Mouse (Mus musculus): ENCODE measurements around the gene Hpcal1. TPM values are rescaled to one million over a fixed set of nuclear protein-coding genes. Genes with fewer than 3 reads are reported as not detected.

Gene Hpcal1
- polyA plus RNA-seq (2015; fragmentation: Nextera tagmentation; extraction: Ambion mirVana): 48.7 and 50.3 TPM in 2 replicates

DNA sequence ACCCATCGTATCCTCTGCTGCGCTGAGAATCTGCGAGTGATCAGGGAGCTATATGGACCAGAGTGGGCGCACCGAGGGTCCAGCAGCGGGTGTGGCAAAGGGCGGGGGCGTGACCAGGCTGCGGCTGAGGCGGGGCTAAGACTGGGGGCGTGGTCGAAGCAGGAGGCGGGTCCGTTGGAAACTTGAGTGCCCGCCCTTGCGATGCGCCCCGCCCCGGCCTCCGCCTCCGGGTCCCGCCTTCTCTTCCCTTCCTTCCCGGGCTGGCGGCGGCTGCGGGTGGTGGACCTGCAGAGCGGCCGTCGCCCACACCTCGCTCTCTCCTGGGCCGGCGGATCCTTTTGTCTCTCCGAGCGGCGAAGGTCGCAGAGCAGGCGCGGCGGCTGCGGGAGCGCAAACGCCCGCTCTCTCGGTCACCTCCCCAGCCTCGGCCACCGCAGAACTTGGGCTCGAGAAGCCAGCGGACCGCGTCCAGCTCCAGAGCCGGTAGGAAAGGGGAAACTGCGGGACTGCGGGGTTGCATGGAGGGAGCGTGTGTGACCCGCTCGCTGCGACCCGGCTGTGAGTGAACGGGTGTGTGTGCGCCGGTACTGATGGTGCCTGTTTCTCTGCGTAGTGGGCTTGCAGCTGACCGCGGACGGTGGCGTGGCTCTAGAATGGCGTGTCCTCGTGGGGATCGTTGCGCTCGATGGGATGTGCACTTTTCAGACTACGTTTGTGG lies at the start of gene Hpcal1:
Hpcal1 (plus strand) TSS at position 293 of the 718 bp plus-strand sequence.
- no peaks in the 10 kb centered on the region for H3K9me3 ChIP-seq (ENCODE audit: control insufficient read depth, low read length)
- peak within 1 kb of the TSS; percentile 83 for H3K9ac ChIP-seq (ENCODE audit: low read depth, low read length)
- peak within 1 kb of the TSS; percentile 95 for H3K4me2 ChIP-seq (ENCODE audit: low read depth, low read length)
- peak; percentile 91 for ATAC-seq
- H3K27me3 ChIP-seq (replicated peaks; ENCODE audit: control insufficient read depth, insufficient read depth, low read length): no peaks in the 10 kb centered on the region
- peak within 1 kb of the TSS; percentile 74 for H3K27ac ChIP-seq (ENCODE audit: low read length)
- no peaks in the 10 kb centered on the region for H3K36me3 ChIP-seq (ENCODE audit: control insufficient read depth, insufficient read depth, low read length)
- peak within 1 kb of the TSS; percentile 84 for H3K4me3 ChIP-seq (ENCODE audit: low read length)
- H3K4me1 ChIP-seq (ENCODE audit: control insufficient read depth, insufficient read depth, low read length): peaks cover 33% of the 10 kb centered on the region
- WGBS: under 1% methylated on average over 70 of the region's 72 CpGs

DNA sequence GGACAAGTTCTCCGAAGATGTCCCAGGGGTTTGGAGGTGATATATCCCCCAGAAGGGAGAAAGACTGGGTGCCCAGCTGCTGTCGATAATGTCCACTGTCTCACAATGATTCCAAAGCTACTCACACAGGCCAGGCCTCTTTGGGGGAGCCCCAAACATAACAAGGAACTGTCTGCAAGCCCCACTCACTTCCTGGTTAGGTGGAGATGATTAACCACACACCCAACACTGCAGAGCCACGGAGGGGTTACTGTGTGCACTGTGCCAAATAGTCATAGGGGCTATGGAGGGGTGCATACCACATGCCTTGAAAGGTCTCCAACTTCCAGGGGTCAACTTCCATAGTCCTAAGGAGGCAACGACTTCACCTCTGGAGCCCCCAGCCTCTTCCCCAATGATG lies 49.4 kb upstream of the Hpcal1 start:
- WGBS: 76% methylated on average over 4 of the region's 4 CpGs
- H3K36me3 ChIP-seq (ENCODE audit: control insufficient read depth, insufficient read depth, low read length): no peaks in the 10 kb centered on the region
- no peak overlapping the region for H3K27ac ChIP-seq (ENCODE audit: low read length)
- no peak overlapping the region for H3K4me2 ChIP-seq (ENCODE audit: low read depth, low read length)
- H3K27me3 ChIP-seq (replicated peaks; ENCODE audit: control insufficient read depth, insufficient read depth, low read length): no peaks in the 10 kb centered on the region
- H3K9me3 ChIP-seq (ENCODE audit: control insufficient read depth, low read length): no peaks in the 10 kb centered on the region
- H3K9ac ChIP-seq (ENCODE audit: low read depth, low read length): no peak overlapping the region
- no peaks in the 10 kb centered on the region for H3K4me1 ChIP-seq (ENCODE audit: control insufficient read depth, insufficient read depth, low read length)
- peak; percentile 49; the same call in 1 of the 2 replicates for ATAC-seq
- H3K4me3 ChIP-seq (ENCODE audit: low read length): no peak overlapping the region

DNA sequence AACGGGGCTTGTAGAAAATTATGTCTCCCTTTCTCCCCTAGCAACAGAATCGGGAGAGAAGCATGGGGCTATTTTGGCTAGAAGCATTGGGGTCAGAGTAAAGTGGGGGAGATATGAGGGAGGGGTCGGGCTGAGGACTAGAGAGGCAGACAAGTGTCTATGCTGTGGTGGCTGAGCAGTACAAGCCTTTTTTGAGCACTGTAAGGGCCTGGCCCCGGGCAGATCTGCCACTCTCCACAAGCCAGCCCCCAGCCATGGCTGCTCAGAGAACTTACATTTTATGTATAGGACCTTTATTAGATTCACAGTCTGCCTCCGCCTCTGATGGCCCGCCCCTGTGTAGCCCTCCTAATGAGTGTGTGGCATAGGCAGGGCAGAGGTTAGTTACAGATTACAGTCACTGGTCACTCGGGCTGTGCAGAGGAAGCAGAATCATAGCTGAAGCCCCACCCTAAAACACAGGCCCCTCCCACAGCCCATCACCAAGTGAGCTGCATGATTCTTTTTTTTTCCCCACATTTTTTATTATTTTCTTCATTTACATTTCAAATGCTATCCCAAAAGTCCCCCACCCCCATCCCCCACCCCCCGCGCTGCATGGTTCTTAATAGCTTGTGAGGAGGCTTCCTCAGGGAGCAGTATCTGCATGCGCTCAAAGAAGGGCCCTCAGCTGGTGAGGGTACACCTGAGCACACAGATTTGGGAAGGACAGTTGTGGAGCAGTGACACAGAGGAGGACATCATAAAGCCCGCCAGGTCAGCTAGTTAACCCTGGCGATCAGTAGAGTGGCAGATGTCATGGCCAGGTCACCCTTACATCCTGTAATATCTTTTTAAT lies 46.1 kb upstream of the Hpcal1 start:
- no peak for ATAC-seq
- WGBS: 69% methylated on average over 12 of the region's 12 CpGs

DNA sequence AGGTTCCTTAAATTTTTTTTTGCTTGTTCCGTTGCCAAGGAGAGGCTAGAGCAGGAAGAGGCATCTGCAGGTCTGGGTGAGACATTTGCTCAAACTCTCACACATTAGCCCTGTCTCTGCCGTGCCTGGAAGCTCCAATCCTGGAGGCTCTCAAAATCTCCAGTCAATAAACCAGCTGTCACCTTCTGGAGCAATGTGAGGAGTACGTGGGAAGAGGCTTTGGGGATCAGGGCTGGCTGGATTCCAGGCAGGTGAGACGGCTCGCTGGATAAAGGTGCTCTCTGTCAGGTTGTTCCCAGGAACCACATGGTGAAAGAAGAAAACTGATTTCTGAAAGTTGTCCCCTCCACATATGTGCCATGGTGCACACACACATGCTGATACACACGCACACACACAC lies 44.2 kb upstream of the Hpcal1 start:
- H3K27ac ChIP-seq (ENCODE audit: low read length): no peak overlapping the region

More for the DNA sequence above, 46.1 kb upstream of the Hpcal1 start:
- no peaks in the 10 kb centered on the region for H3K4me1 ChIP-seq (ENCODE audit: control insufficient read depth, insufficient read depth, low read length)
- H3K36me3 ChIP-seq (ENCODE audit: control insufficient read depth, insufficient read depth, low read length): no peaks in the 10 kb centered on the region
- H3K4me3 ChIP-seq (ENCODE audit: low read length): no peak overlapping the region
- H3K9ac ChIP-seq (ENCODE audit: low read depth, low read length): no peak overlapping the region
- H3K9me3 ChIP-seq (ENCODE audit: control insufficient read depth, low read length): no peaks in the 10 kb centered on the region
- no peaks in the 10 kb centered on the region for H3K27me3 ChIP-seq (replicated peaks; ENCODE audit: control insufficient read depth, insufficient read depth, low read length)
- no peak overlapping the region for H3K4me2 ChIP-seq (ENCODE audit: low read depth, low read length)
- H3K27ac ChIP-seq (ENCODE audit: low read length): no peak overlapping the region

DNA sequence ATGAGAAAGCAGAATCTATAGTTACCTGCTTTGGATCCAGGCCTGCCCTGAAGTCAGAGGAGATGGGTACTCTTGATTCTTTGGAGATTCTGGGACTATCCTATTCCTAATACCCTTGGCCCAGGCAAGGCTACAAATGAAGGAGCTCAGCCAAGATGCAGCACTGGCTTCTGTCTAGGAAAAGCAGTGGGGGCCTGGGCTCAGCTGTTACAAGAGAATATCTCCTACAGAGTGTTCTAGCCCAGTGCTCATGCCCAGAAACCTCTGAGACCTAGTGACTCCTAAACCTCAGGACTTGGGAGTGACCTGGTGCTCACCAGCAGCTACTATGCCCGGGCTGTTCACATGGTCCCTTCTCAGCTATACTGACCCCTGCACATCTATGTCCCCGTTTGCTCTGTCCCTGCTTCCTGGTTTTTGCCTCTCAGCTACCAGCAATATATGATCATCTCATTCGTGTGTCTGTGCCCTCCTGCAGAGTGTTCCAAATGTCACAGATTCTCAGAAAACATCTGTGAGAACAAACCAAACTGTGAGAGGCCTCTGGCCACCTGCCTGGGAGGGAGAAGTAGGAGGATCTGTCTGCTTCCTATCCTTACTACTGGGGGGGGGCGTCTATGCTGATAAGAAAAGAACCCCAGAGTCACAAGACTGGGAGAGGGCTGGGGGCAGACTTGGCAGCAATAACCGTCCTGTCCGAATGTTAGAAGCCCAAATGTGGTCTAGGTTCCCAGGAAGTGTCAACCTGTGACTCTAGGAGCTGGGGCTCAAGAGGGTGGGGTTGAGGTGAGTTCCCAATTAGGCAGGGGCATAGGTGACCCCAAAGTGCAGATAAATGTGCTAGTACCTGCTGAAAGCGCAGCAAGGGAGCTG lies 39.2 kb upstream of the Hpcal1 start:
- Histone ChIP-seq H3K4me3 (ENCODE audit: low read length) (no peak overlapping the region), H3K4me2 (ENCODE audit: low read depth, low read length) (no peak overlapping the region), H3K4me1 (ENCODE audit: control insufficient read depth, insufficient read depth, low read length) (no peaks in the 10 kb centered on the region), H3K9ac (ENCODE audit: low read depth, low read length) (no peak overlapping the region), H3K27me3 (replicated peaks; ENCODE audit: control insufficient read depth, insufficient read depth, low read length) (no peaks in the 10 kb centered on the region), H3K36me3 (ENCODE audit: control insufficient read depth, insufficient read depth, low read length) (no peaks in the 10 kb centered on the region), H3K27ac (ENCODE audit: low read length) (no peak overlapping the region), H3K9me3 (ENCODE audit: control insufficient read depth, low read length) (no peaks in the 10 kb centered on the region)
- no peak for ATAC-seq
- WGBS: 71% methylated on average over 7 of the region's 7 CpGs

More for the DNA sequence above, 44.2 kb upstream of the Hpcal1 start:
- no peaks in the 10 kb centered on the region for H3K9me3 ChIP-seq (ENCODE audit: control insufficient read depth, low read length)
- no peaks in the 10 kb centered on the region for H3K4me1 ChIP-seq (ENCODE audit: control insufficient read depth, insufficient read depth, low read length)
- no peak for ATAC-seq
- no peak overlapping the region for H3K9ac ChIP-seq (ENCODE audit: low read depth, low read length)
- no peaks in the 10 kb centered on the region for H3K27me3 ChIP-seq (replicated peaks; ENCODE audit: control insufficient read depth, insufficient read depth, low read length)
- H3K4me2 ChIP-seq (ENCODE audit: low read depth, low read length): no peak overlapping the region
- H3K4me3 ChIP-seq (ENCODE audit: low read length): no peak overlapping the region
- no peaks in the 10 kb centered on the region for H3K36me3 ChIP-seq (ENCODE audit: control insufficient read depth, insufficient read depth, low read length)
- 51% methylated on average over 6 of the region's 6 CpGs for WGBS

DNA sequence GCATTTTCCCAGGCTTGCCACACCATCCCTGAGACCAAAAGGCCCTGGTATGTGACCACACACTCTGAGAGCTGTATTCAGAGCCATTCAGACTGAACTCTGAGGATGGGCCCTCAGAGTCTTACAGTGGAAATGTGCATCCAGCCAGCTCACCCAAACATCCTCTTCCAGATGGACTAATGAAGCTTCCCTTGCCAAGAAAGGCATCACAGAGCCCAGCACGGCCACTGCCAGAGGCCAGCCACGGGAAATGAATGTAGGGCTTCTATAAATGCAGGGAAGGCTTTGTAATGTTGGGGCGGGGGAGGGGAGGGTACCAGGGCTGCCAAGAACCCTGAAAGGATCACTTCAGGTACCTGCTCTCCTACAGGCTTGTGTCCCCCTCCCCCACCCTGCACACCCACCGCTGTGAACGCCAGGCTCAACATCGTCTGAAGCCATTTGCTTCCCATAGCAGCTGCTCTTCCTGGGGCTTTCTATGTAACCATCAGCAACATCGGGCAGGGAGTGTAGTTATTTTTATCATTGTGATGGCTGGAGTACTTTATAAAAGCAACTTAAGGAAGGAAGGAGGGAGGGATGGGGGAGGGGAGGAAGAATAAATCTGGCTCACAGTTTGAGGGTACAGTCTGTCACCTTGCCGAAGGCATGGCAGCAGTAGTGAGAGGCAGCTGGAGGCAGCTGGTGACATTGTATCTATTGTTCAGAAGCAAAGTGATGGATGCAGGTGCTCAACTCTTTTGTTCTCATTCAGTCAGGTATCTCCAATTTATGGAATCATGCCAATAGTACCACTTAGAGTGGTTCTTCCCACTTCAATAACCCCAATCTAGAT lies 38.2 kb upstream of the Hpcal1 start:
- Histone ChIP-seq H3K4me2 (ENCODE audit: low read depth, low read length) (no peak overlapping the region), H3K4me1 (ENCODE audit: control insufficient read depth, insufficient read depth, low read length) (no peaks in the 10 kb centered on the region), H3K36me3 (ENCODE audit: control insufficient read depth, insufficient read depth, low read length) (no peaks in the 10 kb centered on the region), H3K9ac (ENCODE audit: low read depth, low read length) (no peak overlapping the region), H3K27ac (ENCODE audit: low read length) (no peak overlapping the region), H3K4me3 (ENCODE audit: low read length) (no peak overlapping the region), H3K9me3 (ENCODE audit: control insufficient read depth, low read length) (no peaks in the 10 kb centered on the region), H3K27me3 (replicated peaks; ENCODE audit: control insufficient read depth, insufficient read depth, low read length) (no peaks in the 10 kb centered on the region)
- 60% methylated on average over 8 of the region's 8 CpGs for WGBS
- ATAC-seq: no peak

DNA sequence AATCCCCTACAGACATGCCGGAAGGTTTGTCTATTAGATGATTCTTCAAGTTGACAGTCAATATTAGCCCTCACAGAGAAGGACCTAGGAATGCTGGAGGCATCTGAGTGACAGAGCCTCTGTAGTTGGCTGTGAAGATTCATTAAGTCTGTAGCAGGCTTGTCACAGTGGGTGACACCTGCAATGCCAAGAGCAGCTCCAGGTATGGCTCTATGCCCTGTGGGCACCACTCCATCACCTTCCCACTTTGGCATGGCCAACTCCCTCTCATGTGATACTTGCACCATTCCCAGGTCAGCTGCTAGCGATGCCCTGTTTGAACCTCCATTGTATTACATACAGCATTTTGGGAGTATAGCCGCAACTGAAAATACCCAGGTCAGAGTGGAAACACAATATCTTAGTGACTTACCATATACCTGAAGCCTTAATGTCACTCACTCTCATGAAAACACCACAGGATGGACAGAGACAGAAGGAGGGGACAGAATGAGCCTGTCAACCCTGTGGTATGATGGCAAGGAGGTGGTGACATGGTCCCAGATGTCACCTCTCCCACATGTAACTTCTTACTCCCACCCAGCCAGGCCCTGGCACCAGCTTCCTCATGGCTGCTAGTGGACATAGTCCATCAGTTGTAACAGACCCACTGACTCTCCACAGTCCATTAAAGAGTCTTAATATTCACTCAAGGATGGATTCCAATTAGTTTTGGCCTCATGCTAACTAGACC lies 37.4 kb upstream of the Hpcal1 start:
- H3K4me2 ChIP-seq (ENCODE audit: low read depth, low read length): no peak overlapping the region
- no peaks in the 10 kb centered on the region for H3K27me3 ChIP-seq (replicated peaks; ENCODE audit: control insufficient read depth, insufficient read depth, low read length)
- H3K4me3 ChIP-seq (ENCODE audit: low read length): no peak overlapping the region
- no peak overlapping the region for H3K27ac ChIP-seq (ENCODE audit: low read length)
- no peaks in the 10 kb centered on the region for H3K36me3 ChIP-seq (ENCODE audit: control insufficient read depth, insufficient read depth, low read length)
- WGBS: 93% methylated on average over 3 of the region's 3 CpGs
- ATAC-seq: no peak
- H3K4me1 ChIP-seq (ENCODE audit: control insufficient read depth, insufficient read depth, low read length): no peaks in the 10 kb centered on the region
- H3K9me3 ChIP-seq (ENCODE audit: control insufficient read depth, low read length): no peaks in the 10 kb centered on the region
- H3K9ac ChIP-seq (ENCODE audit: low read depth, low read length): no peak overlapping the region

DNA sequence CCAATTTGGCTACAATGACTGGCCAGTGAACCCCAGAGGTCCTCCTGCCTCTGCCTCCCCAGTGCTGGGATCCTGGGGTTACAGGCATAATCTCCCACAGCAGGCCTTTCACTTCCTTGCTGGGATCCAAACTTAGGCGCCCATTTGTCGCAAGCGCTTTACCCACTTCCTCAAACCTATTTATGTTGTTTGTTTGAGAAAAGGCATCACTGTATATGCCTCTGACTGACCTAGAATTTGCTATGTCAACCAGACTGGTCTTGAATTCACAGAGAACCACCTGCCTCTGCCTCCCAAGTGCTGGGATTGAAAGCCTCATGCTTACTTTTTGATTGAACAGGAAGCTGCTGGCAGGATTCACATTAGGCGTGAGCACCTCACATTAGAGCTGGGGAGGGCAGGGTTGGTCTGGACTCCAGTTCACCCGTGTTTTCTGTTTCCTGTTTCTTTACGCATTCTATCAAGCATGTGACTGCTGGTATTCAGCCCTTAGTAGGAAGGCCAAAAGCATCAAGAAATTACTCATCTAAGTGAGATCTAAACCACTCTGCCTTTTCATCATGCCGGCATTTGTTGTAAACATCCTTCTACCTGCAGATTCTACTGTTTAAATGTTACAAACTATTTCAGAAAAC lies 33.0 kb upstream of the Hpcal1 start:
- H3K4me1 ChIP-seq (ENCODE audit: control insufficient read depth, insufficient read depth, low read length): no peaks in the 10 kb centered on the region
- no peak overlapping the region for H3K4me3 ChIP-seq (ENCODE audit: low read length)
- 85% methylated on average over 7 of the region's 7 CpGs for WGBS
- H3K36me3 ChIP-seq (ENCODE audit: control insufficient read depth, insufficient read depth, low read length): no peaks in the 10 kb centered on the region
- no peak overlapping the region for H3K27ac ChIP-seq (ENCODE audit: low read length)
- no peak overlapping the region for H3K4me2 ChIP-seq (ENCODE audit: low read depth, low read length)
- ATAC-seq: no peak
- no peaks in the 10 kb centered on the region for H3K27me3 ChIP-seq (replicated peaks; ENCODE audit: control insufficient read depth, insufficient read depth, low read length)
- H3K9ac ChIP-seq (ENCODE audit: low read depth, low read length): no peak overlapping the region
- H3K9me3 ChIP-seq (ENCODE audit: control insufficient read depth, low read length): no peaks in the 10 kb centered on the region

All from intestine, embryonic 16.5 days (tissue).